Mouse (Mus musculus) macrophage (primary cell): ENCODE measurements around the gene Gm44511. TPM values are rescaled to one million over a fixed set of nuclear protein-coding genes. Genes with fewer than 3 reads are reported as not detected.

Experiments used
- H3K27ac ChIP-seq: fragments of 350-480 bp; formaldehyde crosslinking; 2 replicates; pipeline ENCODE4 v1.9.0; 2021
- H3K36me3 ChIP-seq: fragments of 350-480 bp; formaldehyde crosslinking; 2 replicates; pipeline ENCODE4 v1.9.0; 2021; ENCODE audit errors: inconsistent target
- H3K4me3 ChIP-seq: fragments of 350-480 bp; formaldehyde crosslinking; 2 replicates; pipeline ENCODE4 v1.9.0; 2021; ENCODE audit errors: inconsistent target
- H3K79me2 ChIP-seq: fragments of 350-480 bp; formaldehyde crosslinking; 2 replicates; pipeline ENCODE4 v1.9.0; 2021; ENCODE audit errors: inconsistent target
- WGBS: methylation state at CpG from one replicate; pipeline ENCODE4 v1.1.7; 2026; ENCODE audit warnings: inconsistent platforms; ENCODE audit not compliant: missing documents; 5-methylcytosine and 5-hydroxymethylcytosine counted together
- polyA plus RNA-seq: library from polyadenylated mRNA; stranded (reverse); fragments of 250-400 nt; gene quantifications from 3 replicates; pipeline ENCODE4 v1.2.4, GENCODE M21; 2018; ENCODE audit warnings: inconsistent platforms

The Gm44511 gene
- polyA plus RNA-seq, 1 experiment from 2014 or later, result not detected

DNA sequence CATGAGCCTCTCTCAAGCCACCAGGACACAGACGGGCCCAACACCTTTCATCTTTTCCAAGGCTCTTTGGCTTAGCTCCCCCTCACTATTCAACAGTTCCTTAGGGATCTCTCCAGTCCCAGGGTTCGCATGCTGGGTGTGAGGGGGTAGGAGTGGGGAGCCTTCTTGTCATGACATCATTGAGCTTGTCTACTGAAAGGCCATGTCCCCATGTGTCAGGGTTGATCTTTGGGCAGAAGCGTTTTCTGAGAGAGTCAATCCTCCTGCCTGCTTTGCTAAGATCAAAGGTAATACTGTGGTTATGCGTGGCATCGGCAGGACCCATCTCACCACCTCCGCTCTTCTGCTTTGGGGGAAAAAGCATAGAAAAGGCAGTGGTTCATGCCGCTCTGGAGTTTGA lies 88.7 kb downstream of the Gm44511 start:
- Histone ChIP-seq H3K79me2 (no peaks in the 10 kb centered on the region), H3K36me3 (no peaks in the 10 kb centered on the region), H3K27ac (no peak overlapping the region), H3K4me3 (no peak overlapping the region)
- 91% methylated on average over 7 of the region's 7 CpGs for WGBS

DNA sequence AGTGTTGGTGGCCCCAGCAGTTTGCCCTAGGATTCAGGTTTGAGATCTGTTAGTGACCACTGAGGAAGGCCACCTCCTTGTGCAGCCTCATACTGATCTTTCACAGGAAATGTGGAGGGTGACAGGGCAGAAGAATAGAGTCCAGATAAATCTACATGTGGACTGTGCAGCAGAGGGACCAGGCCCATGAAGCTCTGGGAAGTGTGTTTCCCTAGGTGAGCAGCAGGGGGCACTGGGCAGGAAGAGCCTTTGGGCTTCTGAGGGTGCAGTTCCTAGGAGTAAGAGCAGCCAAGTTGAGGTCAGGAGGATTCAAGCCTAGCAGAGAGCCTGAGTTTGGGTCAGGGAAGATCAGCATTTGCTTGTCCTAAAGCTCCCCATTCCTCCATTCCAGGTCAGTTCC lies 90.0 kb downstream of the Gm44511 start:
- H3K36me3 ChIP-seq, result no peaks in the 10 kb centered on the region
- H3K27ac ChIP-seq, result no peak overlapping the region
- H3K4me3 ChIP-seq, result no peak overlapping the region
- H3K79me2 ChIP-seq, result no peaks in the 10 kb centered on the region

DNA sequence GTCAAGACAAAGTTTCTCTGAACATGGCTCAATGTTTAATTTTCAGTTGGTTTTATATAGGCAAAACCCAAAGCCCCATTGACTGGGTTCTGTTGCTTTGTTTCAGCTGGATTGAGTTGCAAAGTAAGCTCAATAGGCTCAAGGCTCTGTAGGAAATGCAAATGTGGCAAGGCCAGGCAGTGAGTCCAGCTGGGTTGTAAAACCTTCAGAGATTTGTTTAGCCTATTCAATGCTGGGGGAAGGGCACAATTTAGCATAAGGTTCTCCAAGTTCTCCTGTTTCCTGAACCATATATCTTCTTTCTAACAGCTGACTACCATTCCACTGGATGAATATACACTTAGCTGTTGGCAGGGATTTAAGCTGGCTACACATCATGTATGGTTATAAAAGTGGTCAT lies 91.2 kb downstream of the Gm44511 start:
- no peak overlapping the region for H3K27ac ChIP-seq
- H3K79me2 ChIP-seq, result no peaks in the 10 kb centered on the region
- H3K4me3 ChIP-seq, result no peak overlapping the region
- no peaks in the 10 kb centered on the region for H3K36me3 ChIP-seq

DNA sequence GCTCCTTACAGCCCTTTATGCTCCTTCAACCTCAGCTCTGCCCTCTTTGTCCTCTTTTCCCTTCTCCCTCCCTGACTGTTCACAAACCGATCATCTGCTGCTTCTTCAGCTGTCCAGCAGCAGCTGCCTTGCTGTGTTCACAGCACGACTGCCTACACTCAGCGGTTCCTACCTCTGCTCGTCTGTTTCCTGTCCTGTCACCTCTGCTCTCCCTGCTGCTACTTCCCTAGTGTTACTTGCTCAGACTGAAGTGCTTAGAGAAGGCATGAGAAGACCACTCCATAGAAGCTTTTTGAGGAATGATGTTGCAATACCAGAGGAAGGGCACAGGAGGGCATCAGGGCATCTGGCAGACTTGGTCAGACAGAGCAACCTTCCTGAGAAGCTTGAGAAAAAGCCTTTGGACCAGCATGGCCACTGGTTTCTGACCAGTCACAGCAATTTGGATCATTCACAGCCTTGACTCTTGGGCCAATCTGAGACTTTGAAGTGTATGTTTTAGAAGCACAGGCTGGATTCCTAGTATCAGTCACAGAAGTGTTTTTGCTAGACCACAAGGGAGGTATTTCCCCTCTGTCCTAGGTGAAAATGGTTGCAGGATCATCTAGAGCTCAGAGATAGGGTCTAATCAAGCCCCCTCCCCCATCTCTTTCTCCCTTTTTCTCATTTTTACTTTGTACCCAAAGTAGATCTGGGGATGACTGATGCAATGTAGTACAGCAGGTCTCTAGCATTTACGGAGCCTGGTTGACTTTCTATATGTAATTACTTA lies 92.0 kb downstream of the Gm44511 start:
- H3K4me3 ChIP-seq, result no peak overlapping the region

DNA sequence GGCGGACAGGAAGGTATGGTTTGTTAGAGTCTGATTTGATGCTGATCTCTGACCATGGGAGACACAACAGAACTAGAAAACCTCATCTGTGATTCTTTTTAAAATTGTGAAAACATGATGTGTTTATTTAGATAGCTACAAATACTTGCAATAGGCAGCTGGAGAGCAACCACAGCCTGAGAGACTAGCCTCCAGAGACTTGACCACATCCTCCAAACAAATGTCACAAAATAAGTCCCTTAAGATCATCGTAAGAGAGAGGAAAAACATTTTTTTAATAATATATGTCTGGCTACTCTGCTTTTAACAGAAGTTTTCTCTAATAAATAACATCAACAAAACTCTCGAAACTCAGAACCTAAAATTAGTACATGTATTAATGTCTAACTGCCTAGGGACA lies 94.1 kb downstream of the Gm44511 start:
- Histone ChIP-seq H3K27ac (no peak overlapping the region), H3K36me3 (no peaks in the 10 kb centered on the region), H3K79me2 (no peaks in the 10 kb centered on the region), H3K4me3 (no peak overlapping the region)
- WGBS, result 57% methylated on average over 3 of the region's 3 CpGs

More for the DNA sequence above, 92.0 kb downstream of the Gm44511 start:
- WGBS, result 36% methylated on average over 5 of the region's 5 CpGs
- H3K36me3 ChIP-seq, result no peaks in the 10 kb centered on the region
- H3K79me2 ChIP-seq, result no peaks in the 10 kb centered on the region
- H3K27ac ChIP-seq, result no peak overlapping the region

Other genes with a start within 250 kb of the Gm44511 start
- not detected in 3 replicates for gene A2ml1, start 244.7 kb downstream of the Gm44511 start, polyA plus RNA-seq
- gene Klrb1a, start 202.8 kb downstream of the Gm44511 start, polyA plus RNA-seq, result not detected in 3 replicates
- gene Clec2h, start 163.9 kb downstream of the Gm44511 start, polyA plus RNA-seq, result not detected in 3 replicates
- not detected in 3 replicates for gene Klrb1, start 103.3 kb downstream of the Gm44511 start, polyA plus RNA-seq
- gene Klrb1c, start 37.1 kb downstream of the Gm44511 start, polyA plus RNA-seq, result 0.22 TPM in 1 of 3 replicates, not detected in the others
- 0.24 TPM in 1 of 3 replicates, not detected in the others for gene Klrb1b, start within 50 bp of the Gm44511 start, polyA plus RNA-seq
- 4.1 to 7.2 TPM (median 5.9 TPM) in 3 replicates for gene Clec2i, start 61.3 kb upstream of the Gm44511 start, polyA plus RNA-seq
- 0.64 to 4.3 TPM (median 0.99 TPM) in 3 replicates for gene BC035044, start 64.8 kb upstream of the Gm44511 start, polyA plus RNA-seq
- gene Clec2g, start 108.1 kb upstream of the Gm44511 start, polyA plus RNA-seq, result not detected in 3 replicates
- gene Klrb1f, start 219.6 kb upstream of the Gm44511 start, polyA plus RNA-seq, result 0.14 TPM in 1 of 3 replicates, not detected in the others